Mouse (Mus musculus) megakaryocyte, adult 5-6 weeks (primary cell): ENCODE results near the gene E030025P04Rik. TPM values are rescaled to one million over a fixed set of nuclear protein-coding genes. Genes with fewer than 3 reads are reported as not detected.

Experiments
- ATAC-seq: 2 replicates; pipeline ENCODE4 v1.8.0; 2016; ENCODE audit warnings: mild to moderate bottlenecking, inconsistent platforms; ENCODE audit not compliant: poor library complexity, severe bottlenecking
- total RNA-seq, 2 experiments: library from RNA; stranded (forward) in 1 of 2; stranded (reverse) in 1 of 2; fragments of 153-499, 151-499 nt in 1 of 2; fragments of 221-1000, 200-1000 nt in 1 of 2; gene quantifications; 2 replicates each; pipeline versions ENCODE4 v1.2.3 to v1.2.4; 2015 to 2017

E030025P04Rik gene
- total RNA-seq, 2 experiments from 2014 or later = not detected

DNA sequence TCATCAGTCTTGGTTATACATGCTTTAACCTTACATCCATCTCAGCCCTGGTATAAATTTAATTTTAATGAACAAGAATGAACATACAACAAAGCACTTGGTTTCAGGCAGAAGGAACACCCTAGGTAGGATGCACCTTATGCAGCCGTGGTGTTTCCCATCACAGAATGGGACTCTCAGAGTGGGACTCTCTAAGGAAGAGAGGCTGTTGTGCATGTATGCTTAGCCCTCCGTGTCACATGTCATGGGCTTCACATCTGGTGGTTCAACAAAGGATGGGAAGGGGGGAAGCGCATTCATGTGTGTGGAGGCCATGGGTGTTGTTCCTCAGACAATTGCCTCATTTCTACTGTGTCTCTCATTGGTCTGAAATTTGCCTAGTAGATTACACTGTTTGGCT lies 40.8 kb downstream of the E030025P04Rik start:
- no peak for ATAC-seq

DNA sequence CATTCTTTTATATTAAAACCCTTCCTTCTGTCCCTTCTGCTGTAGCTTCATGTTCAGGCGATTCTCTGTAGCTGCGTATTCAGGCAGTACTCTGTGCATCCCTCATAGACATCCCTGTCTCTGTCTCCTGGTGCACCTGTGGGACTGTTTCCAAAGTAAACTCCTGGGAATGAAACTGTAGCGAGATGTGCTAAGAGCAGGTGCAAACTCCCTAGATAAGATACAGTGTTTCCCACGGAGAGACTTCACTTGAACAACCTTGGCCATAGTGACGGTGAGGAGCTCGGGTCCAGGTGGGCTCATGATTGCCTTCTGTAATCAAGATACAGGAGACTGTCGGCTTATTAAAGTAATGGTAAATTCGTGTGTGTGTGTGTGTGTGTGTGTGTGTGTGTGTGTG lies 41.5 kb downstream of the E030025P04Rik start:
- ATAC-seq = no peak

DNA sequence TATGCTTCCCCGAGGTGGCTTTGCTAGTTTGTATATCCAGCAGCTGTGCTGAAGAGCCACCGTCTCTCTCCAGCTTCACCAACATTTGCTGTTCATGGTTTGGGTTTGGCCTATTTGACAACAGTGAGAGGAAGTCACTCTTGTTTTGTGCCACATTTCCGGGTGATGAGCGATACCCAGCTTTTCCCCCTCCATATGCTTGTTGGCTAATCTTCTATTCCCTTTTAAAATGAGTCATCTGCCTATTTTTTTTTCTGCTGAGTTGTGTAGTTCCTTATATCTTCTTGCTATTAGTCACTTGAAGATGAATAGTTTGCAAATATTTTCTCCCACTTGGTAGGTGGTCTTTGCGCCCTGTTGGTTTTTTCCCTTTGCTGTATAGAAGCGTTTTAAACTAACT lies 43.9 kb downstream of the E030025P04Rik start:
- ATAC-seq = no peak

GRCm38 (mm10) chr11:109091821-109092220 lies 52.3 kb downstream of the E030025P04Rik start:
- ATAC-seq = no peak

Other genes starting within 250 kb of the E030025P04Rik start
- 1.8 and 3.1 TPM in 2 replicates for gene Axin2, start 224.0 kb downstream of the E030025P04Rik start, total RNA-seq (2015)
- 1.3 and 1.5 TPM in 2 replicates for gene Axin2, start 224.0 kb downstream of the E030025P04Rik start, total RNA-seq (2017)
- gene Rgs9, start 153.8 kb upstream of the E030025P04Rik start, total RNA-seq (2015) = 0.09 TPM in 1 of 2 replicates, not detected in the other
- gene Rgs9, start 153.8 kb upstream of the E030025P04Rik start, total RNA-seq (2017) = not detected in 2 replicates
- gene Gna13, start 218.5 kb upstream of the E030025P04Rik start, total RNA-seq (2015) = 59.5 and 61.2 TPM in 2 replicates
- gene Gna13, start 218.5 kb upstream of the E030025P04Rik start, total RNA-seq (2017) = 54.2 and 57.3 TPM in 2 replicates